Mouse (Mus musculus) liver, adult 2 months (tissue): Measurements from ENCODE around the gene Stip1. TPM values are rescaled to one million over a fixed set of nuclear protein-coding genes. Genes with fewer than 3 reads are reported as not detected.
"Not testable (repeated sequence)": the region's sequence is repeated elsewhere in the genome, so short reads cannot be mapped to it uniquely, and the experiment has no call there.

Source experiments
- DNase-seq: peaks from one replicate; pipeline ENCODE4 v3.0.0-alpha.2; 2011; ENCODE audit warnings: low read depth, low spot score; ENCODE audit errors: extremely low read depth
- H3K27ac ChIP-seq: fragments of 200-500 bp; replicated peaks from 2 replicates; pipeline ENCODE4 v1.5.1; 2012; ENCODE audit warnings: low read depth, mild to moderate bottlenecking, control low read depth, inconsistent platforms, low read length; ENCODE audit not compliant: insufficient read depth
- H3K27me3 ChIP-seq: fragments of 200-500 bp; 2 replicates; pipeline ENCODE4 v1.6.1; 2012; ENCODE audit warnings: mild to moderate bottlenecking, moderate library complexity, low read length, inconsistent platforms; ENCODE audit not compliant: control insufficient read depth, insufficient read depth
- H3K36me3 ChIP-seq: fragments of 200-500 bp; 2 replicates; pipeline ENCODE4 v1.6.1; 2012; ENCODE audit warnings: low read length, inconsistent platforms; ENCODE audit not compliant: control insufficient read depth, insufficient read depth
- H3K4me1 ChIP-seq: fragments of 200-500 bp; 2 replicates; pipeline ENCODE4 v1.6.1; 2011; ENCODE audit warnings: low read length; ENCODE audit not compliant: control insufficient read depth, insufficient read depth
- H3K4me3 ChIP-seq: fragments of 200-500 bp; 2 replicates; pipeline ENCODE4 v1.5.1; 2011; ENCODE audit warnings: low read depth, mild to moderate bottlenecking, control low read depth, low read length, moderate library complexity; ENCODE audit not compliant: insufficient read depth
- H3K79me2 ChIP-seq: fragments of 200-500 bp; 2 replicates; pipeline ENCODE4 v1.6.1; 2012; ENCODE audit warnings: inconsistent platforms, mild to moderate bottlenecking, low read length, moderate library complexity; ENCODE audit not compliant: control insufficient read depth, insufficient read depth
- H3K9ac ChIP-seq: fragments of 200-500 bp; 2 replicates; pipeline ENCODE4 v1.6.1; 2012; ENCODE audit warnings: low read depth, mild to moderate bottlenecking, control low read depth, inconsistent platforms, low read length
- CTCF ChIP-seq: fragments of 200-500 bp; IDR thresholded peaks from 2 replicates; pipeline ENCODE4 v1.5.1; 2011; ENCODE audit warnings: low read depth, low read length, control low read depth
- POLR2A ChIP-seq: fragments of 200-500 bp; IDR thresholded peaks from 2 replicates; pipeline ENCODE4 v1.6.1; 2011; ENCODE audit warnings: low read length, control low read depth; ENCODE audit not compliant: insufficient read depth; ENCODE audit errors: extremely low read depth
- WGBS: fragments of 180-500 bp; shearing (Covaris S2); methylation state at CpG from one replicate; pipeline ENCODE4 v1.1.7; 2018; 5-methylcytosine and 5-hydroxymethylcytosine counted together
- polyA plus RNA-seq: library from polyadenylated mRNA; depleted of rRNA; stranded (reverse); fragments of >200 nt; gene quantifications from 2 replicates; pipeline ENCODE4 v1.2.3, GENCODE M21; 2012
- total RNA-seq: library from RNA; depleted of rRNA; stranded (reverse); fragments of >200 nt; gene quantifications from 2 replicates; pipeline ENCODE4 v1.2.3, GENCODE M21; 2014

Stip1 gene
- total and polyA plus RNA-seq, 2 experiments, result 32.3 to 44.9 TPM

DNA sequence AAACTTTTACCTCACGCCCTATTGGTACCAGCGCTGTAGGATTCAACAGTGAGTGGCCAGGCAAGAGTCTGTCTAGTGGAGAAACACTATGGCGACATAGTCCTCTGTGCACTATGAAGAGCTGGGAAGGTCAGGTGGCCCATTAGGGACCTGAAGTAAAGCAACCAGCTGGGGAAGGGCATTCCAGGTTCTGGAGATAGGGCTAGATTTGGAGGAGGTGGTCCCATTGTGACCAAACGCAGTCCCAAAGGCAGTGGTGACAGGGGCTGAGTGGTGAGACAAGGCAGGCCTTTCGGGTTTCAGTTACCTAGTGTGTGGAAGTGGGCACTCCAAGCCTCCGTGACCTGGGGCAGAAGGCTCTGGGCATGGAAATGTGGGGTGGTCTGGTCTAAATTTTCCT lies 18.8 kb upstream of the Stip1 start:
- 67% methylated on average over 6 of the region's 6 CpGs for WGBS
- peaks cover 14% of the 10 kb centered on the region for H3K4me1 ChIP-seq
- DNase-seq, result peak; percentile 72
- no peak overlapping the region for H3K4me3 ChIP-seq
- peak overlapping the region; percentile 72; the same call in 1 of the 2 replicates for H3K27ac ChIP-seq
- no peak for TF ChIP-seq CTCF
- TF ChIP-seq POLR2A, result no peak
- H3K27me3 ChIP-seq, result no peaks in the 10 kb centered on the region
- H3K9ac ChIP-seq, result no peak overlapping the region
- H3K36me3 ChIP-seq, result no peaks in the 10 kb centered on the region
- no peaks in the 10 kb centered on the region; the same call in 1 of the 2 replicates for H3K79me2 ChIP-seq

DNA sequence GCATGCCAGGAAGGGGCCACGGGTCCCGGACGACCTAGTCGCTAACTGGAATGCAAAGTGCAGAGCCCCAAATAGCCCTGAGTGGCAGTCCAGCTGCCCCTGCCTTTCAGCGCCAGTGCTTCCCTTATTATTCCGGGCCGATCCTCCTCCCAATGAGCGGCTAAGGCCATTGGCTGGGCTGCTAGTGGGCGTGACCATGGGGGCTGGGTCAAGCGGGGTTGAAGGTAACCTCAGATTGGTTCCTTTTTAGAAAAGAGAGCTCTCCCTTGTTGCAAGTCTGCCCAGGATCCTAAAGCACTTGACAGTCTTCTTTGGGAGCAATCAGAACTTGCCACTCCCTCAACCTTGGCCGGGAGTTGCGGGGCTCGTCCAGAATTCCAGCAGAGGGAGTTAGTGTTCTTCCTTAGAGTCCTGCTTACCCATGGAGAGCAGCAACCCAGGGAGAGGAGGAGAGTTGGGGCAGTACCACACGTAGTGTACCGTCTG lies 18.0 kb upstream of the Stip1 start:
- peak overlapping the region; percentile 79 for H3K4me3 ChIP-seq
- DNase-seq, result peak; percentile 93
- no peaks in the 10 kb centered on the region for H3K36me3 ChIP-seq
- under 1% methylated on average over 15 of the region's 15 CpGs for WGBS
- no peaks in the 10 kb centered on the region for H3K27me3 ChIP-seq
- H3K9ac ChIP-seq, result peak overlapping the region; percentile 81
- H3K79me2 ChIP-seq, result no peaks in the 10 kb centered on the region; the same call in 1 of the 2 replicates
- TF ChIP-seq CTCF (peak; percentile 36), POLR2A (peak; percentile 99)
- H3K4me1 ChIP-seq, result peaks cover 12% of the 10 kb centered on the region
- H3K27ac ChIP-seq, result peak overlapping the region; percentile 82

DNA sequence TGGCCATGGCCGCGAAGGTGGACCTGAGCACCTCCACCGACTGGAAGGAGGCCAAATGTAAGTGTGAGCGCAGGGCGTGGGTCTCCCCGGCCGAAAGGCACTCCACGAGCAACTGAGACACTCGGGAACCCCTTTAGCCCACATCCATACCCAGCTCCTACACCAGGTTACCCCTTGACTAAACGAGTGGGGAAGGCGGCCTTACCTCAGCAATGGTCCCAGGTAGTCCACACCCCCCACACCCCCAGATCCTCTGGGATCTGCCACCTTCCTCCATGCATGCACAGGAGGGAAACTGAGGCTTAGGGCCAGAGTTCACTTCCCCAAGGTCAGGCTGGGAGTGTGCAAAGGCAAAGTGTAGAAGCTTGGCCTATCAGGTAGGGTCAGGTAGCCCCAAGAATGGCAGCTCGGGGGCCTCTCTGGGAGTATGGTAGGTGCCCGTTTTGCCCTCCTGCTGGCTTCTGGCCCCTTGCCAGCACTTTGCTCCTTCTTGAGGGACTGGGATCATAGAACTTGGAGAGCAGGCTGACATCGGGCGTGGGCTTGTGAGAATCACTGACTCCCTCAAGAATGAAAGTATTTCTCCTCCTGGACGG lies 17.5 kb upstream of the Stip1 start:
- under 1% methylated on average over 16 of the region's 16 CpGs for WGBS
- TF ChIP-seq POLR2A (no peak), CTCF (no peak)
- Histone ChIP-seq H3K27ac (peak overlapping the region; percentile 82), H3K79me2 (no peaks in the 10 kb centered on the region; the same call in 1 of the 2 replicates), H3K9ac (peak overlapping the region; percentile 81), H3K27me3 (no peaks in the 10 kb centered on the region), H3K4me1 (peaks cover 11% of the 10 kb centered on the region), H3K4me3 (peak overlapping the region; percentile 79), H3K36me3 (no peaks in the 10 kb centered on the region)
- no peak for DNase-seq

DNA sequence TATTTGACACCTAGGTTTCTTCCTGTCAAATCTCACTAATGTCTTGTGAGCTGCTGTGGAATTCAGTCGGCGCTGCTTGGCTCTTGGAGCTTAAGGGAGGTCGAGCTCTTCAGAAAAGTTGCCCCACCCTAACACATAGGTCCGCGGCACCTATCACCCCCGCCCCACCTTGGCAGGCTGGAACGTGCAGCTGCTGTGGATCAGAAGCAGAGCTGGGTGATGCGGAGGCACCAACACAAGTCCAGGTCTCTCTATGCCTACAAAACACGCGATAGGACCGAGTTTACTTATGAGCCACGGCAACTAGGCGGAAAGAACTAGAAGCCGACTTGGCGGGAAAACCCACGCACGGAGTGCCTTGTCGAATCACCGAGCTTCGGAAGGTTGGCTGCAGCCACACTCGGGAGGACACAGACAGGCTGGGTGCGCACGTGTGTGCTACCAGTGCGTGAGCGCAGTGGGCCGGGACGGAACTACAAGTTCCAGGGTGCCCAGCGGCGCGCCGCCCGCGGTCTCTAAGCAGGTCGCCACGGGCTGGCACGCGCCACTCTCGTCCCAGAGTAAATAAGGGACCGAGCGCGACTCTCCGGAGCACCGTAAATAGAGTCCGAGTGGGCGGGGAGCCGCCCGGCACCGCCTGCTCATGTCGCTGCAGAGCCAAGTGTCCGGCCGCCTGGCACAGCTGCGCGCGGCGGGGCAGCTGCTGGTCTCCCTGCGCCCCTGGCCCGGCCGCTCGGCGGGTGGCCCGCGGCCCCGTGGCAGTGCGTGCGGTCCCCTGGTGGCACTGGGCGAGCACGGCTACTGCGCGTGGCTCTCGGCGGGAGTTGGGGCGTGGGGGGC lies 16.7 kb upstream of the Stip1 start, which contains the start of gene Macrod1:
Gene Macrod1, plus strand, starts transcription at position 563 of the 840 bp plus-strand sequence.
- peak within 1 kb of the TSS; percentile 81 for H3K9ac ChIP-seq
- H3K4me3 ChIP-seq, result peak within 1 kb of the TSS; percentile 79
- TF ChIP-seq CTCF (no peak), POLR2A (0 out of 2 replicates have a peak, but pooled peaks have one; percentile 56)
- peaks cover 9% of the 10 kb centered on the region for H3K4me1 ChIP-seq
- WGBS, result 1% methylated on average over 72 of the region's 72 CpGs
- no peaks in the 10 kb centered on the region for H3K27me3 ChIP-seq
- H3K36me3 ChIP-seq, result no peaks in the 10 kb centered on the region
- DNase-seq, result peak; percentile 89
- H3K27ac ChIP-seq, result peak within 1 kb of the TSS; percentile 82
- no peaks in the 10 kb centered on the region; the same call in 1 of the 2 replicates for H3K79me2 ChIP-seq

DNA sequence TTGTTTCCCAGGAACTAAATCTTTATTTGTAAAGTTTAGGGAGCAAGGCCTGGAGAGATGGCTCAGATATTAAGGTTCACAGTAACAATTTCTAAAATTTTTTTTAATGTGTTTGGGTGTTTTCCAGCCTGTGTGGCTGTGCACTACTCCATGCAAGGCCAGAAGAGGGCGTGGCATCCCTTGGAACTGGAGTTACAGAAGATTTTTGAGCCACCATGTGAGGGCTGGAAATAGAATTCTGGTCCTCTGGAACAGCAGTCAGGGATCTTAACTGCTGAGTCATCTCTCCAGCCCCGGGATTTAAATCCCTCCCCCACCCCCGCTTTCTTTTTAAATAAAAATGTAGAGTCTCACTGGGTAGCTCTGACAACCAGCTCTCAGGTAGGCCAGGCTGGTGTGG lies 15.4 kb upstream of the Stip1 start:
- WGBS, result 54% methylated on average over 3 of the region's 3 CpGs
- no peak for DNase-seq
- Histone ChIP-seq H3K27ac (no peak overlapping the region), H3K4me3 (no peak overlapping the region), H3K79me2 (no peaks in the 10 kb centered on the region; the same call in 1 of the 2 replicates), H3K36me3 (no peaks in the 10 kb centered on the region), H3K4me1 (peaks cover 9% of the 10 kb centered on the region), H3K27me3 (no peaks in the 10 kb centered on the region), H3K9ac (no peak overlapping the region)
- TF ChIP-seq POLR2A, result no peak
- TF ChIP-seq CTCF, result no peak

DNA sequence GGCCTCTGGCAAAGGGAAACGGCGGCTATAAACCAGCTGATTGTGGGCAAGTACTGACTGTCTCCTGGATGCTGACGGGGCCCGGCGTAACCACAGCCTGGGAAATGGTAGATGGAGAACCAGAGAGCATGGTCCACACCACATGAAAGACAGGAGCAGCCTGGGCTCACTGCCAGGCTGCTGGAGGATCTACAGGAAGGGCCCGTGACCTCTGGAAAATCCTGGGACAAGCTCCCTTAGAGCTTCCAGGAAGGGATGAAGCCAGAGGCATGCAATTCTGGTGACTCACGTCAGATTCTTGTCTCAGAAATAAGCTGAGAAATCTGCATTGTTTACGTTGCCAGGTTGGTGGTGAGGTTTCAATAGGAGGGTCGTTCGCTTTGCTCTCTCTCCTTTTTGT lies 15.0 kb upstream of the Stip1 start:
- H3K27me3 ChIP-seq, result no peaks in the 10 kb centered on the region
- H3K4me3 ChIP-seq, result no peak overlapping the region
- H3K36me3 ChIP-seq, result no peaks in the 10 kb centered on the region
- H3K9ac ChIP-seq, result no peak overlapping the region
- H3K27ac ChIP-seq, result no peak overlapping the region
- 64% methylated on average over 10 of the region's 10 CpGs for WGBS
- TF ChIP-seq POLR2A (no peak), CTCF (no peak)
- H3K79me2 ChIP-seq, result no peaks in the 10 kb centered on the region; the same call in 1 of the 2 replicates
- DNase-seq, result no peak
- peaks cover 9% of the 10 kb centered on the region for H3K4me1 ChIP-seq

DNA sequence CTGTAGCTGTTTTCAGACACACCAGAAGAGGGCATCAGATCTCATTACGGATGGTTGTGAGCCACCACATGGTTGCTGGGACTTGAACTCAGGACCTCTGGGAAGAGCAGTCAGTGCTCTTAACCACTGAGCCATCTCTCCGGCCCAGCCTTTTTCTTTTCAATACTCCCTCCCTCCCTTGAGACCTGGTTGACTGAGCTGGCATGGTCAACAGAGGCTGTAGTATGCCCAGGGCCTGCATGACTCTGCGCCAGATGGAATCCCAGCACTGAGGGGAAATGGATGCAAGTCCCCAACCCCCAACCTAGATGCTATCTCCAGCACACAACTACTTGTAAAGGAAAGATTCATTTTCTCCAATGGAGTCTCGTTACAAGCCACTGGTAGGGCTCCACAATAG lies 13.6 kb upstream of the Stip1 start:
- not testable (repeated sequence) for H3K27ac ChIP-seq, H3K9ac ChIP-seq, H3K79me2 ChIP-seq, H3K36me3 ChIP-seq, H3K4me3 ChIP-seq, DNase-seq, H3K27me3 ChIP-seq, H3K4me1 ChIP-seq
- WGBS, result 95% methylated on average over 4 of the region's 4 CpGs
